Mouse (Mus musculus) left cerebral cortex, postnatal 36 days (tissue): Measurements from ENCODE around the gene Zfp607a. TPM values are rescaled to one million over a fixed set of nuclear protein-coding genes. Genes with fewer than 3 reads are reported as not detected.
"Not testable (repeated sequence)": the region's sequence is repeated elsewhere in the genome, so short reads cannot be mapped to it uniquely, and the experiment has no call there.

Experiments
- DNase-seq, 2 experiments: peaks; one replicate each; pipeline ENCODE4 v3.0.0; 2021 to 2022; ENCODE audit warnings: low spot score in 2 of 2, mixed read lengths in 1 of 2
- intact Hi-C: fragments of 180-260 bp; cut with DNase I; formaldehyde crosslinking; loops from one replicate; pipeline ENCODE4 v1.15.1; 2025
- total RNA-seq, 2 experiments: library from RNA; stranded (reverse); gene quantifications; 2 replicates each; pipeline ENCODE4 v1.2.3; 2021

The Zfp607a gene
- total RNA-seq = 1 to 10 TPM; 1.7 to 2.2 TPM

GRCm38 (mm10) chr7:27857227-27857626 lies at the start of gene Zfp607a:
Zfp607a (plus strand) TSS chr7:27857527.
- no peak for DNase-seq
- intact Hi-C loops = no loop called here

- no peak for DNase-seq
- intact Hi-C loops = no loop called here
Measured at GRCm38 (mm10) chr7:27818526-27819110, 38.7 kb upstream of the Zfp607a start.

DNA sequence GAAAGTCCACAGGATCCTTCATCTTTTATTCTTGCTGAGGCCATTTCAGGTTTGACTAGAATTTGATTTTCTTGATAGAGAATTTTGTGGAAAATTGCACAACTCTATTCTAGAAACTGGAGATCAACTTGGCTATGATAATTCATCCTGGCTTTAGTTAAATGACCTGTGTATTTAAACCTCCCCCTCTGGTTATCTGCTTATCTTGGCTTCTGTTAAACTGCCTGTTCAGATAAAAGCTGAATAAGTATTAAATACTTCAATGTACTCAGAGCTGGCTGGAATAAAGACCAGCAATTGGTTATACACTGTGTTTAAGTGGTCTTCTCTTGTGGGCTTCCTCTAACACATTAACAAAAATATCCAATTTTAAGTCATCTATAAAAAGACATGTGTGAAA lies 34.7 kb upstream of the Zfp607a start:
- intact Hi-C loops = no loop called here
- DNase-seq = no peak

DNA sequence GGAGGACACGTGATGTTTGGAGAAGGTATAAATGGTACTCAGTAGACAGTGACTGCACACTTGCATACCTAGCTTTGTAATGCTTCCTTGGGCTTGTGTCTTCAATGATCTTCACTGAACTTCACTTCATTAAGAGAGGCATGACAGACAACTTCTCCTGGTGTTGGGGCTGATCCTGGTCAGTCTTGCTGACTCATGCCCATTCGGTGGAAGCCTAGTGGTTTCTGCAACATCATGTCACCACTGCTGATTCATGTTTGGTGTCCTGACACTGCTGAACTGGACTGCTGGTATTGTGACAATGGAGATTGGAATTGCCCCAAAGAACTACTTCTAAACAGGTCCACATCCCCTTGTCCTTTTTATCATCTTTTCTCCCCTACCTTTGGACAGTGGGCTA lies 23.2 kb upstream of the Zfp607a start:
- DNase-seq = no peak
- intact Hi-C loops = no loop called here

- intact Hi-C loops = no loop called here
- DNase-seq = no peak
Measured at GRCm38 (mm10) chr7:27837896-27838295, 19.4 kb upstream of the Zfp607a start.

GRCm38 (mm10) chr7:27838323-27839249 lies 18.7 kb upstream of the Zfp607a start, which contains the start of gene Zfp59:
Zfp59 (plus strand) TSS chr7:27838607.
- DNase-seq = peak; percentile 88 to 91
- intact Hi-C loops = no loop called here

GRCm38 (mm10) chr7:27839596-27839995 lies 17.7 kb upstream of the Zfp607a start:
- intact Hi-C loops = no loop called here
- no peak for DNase-seq

GRCm38 (mm10) chr7:27840104-27840503 lies 17.2 kb upstream of the Zfp607a start:
- DNase-seq = no peak
- intact Hi-C loops = no loop called here

DNA sequence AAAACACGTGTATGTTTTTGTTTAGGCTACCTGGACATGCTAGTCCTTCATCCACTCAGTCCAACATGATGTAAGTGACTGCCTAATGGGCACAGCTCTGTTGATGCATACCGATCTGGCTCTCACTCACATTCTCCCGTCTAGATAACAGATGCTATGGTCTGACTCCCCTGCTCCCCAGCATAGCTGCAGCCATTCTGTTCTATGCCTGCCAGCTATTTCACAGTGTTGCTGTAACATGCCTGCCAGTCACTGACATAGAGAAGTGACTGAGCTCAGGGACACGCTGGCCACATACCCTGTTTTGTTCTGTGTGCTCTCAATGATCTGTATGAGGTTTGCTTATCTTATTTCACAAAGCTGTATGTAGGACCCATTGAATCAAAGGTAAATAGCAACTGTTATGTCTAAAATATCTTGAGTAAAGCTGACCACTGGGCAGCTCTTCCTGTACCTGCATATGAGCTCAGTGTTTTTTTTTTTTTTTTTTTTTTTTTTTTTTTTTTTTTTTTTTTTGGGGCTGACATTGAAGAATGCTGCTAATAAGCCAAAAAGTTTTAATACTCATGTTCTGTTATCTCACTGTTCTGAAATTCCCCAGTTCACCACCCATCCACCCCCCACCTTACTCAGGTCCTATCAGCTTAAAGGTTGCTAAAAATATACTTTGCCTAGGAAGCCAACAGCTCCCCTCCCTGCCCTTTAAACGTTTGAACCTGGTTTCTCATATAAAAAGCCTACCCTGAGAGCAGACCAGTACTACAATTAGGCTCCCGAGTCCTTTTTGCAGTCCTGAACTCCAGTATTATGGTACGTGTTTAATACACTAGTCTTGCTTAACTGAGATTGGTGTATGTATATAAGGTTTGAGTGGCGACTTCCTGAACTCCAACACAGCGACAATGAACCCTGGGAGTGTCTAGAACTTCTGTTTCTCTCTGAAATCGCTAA lies 2.2 kb downstream of the Zfp607a start:
- intact Hi-C loops = no loop called here
- DNase-seq = no peak

DNA sequence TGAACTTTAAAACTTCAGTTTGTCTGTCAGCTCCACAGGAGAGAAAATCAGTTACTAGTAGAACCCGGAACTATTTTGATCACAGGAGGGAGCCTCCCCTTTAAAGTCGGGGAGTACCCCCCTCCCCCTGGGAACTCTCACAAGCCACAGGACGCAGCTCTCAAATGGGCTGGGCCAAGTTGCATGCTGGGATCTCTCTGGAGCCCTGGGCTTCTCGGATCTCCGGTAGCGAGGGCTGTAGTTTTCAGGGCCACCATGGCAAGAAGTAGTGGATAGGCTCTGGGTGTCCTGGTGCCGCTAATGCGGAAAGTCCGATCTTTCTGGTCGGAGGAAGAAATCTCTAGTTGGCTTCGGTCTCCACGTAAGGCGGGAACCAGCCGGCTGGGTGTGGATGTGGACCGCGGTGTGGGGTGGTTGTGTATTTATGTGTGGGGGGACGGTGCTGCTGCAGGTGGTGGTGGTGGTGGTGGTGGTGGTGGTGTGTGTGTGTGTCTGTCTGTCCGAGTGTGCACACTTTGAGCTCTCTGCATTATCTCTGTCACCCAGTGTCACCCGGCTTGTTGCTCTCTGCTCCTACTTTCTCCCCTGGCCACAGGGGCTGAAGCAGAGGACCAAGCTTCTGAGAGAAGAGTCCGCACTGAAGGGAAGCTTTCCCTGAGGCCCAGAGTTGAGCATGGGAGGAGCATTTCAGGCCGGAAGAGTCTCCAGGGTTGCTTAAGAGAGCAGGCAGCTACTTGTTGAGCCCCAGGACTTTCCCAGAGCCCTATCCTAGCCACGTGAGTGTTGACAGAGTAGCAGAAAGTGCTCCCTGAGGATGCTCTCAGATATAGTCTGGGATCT lies 3.3 kb downstream of the Zfp607a start:
- intact Hi-C loops = no loop called here

DNA sequence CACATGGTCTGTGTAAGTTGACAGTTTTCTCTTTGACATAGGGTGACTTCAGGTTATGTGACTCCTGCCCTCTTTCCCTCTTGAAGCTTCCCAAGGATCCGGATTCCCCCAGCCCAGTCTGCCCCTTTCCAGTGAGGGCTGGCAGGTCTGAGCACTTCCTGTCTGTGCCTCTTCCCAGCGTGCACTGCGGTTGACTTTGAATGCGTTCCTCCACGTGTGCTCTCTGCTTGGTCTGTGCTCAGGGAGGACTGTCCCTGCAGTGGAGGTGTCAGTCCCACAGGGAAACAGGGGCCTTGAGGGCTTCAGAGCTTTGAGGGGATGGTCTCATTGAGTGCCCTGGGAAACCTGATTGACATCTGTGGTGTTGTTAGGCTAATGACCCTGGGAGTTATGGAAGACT lies 5.3 kb downstream of the Zfp607a start:
- DNase-seq, intact Hi-C loops: not testable (repeated sequence)

More for the DNA sequence above, 3.3 kb downstream of the Zfp607a start:
- DNase-seq = peak; percentile 29 to 41

- intact Hi-C loops = no loop called here
- no peak for DNase-seq
Measured at GRCm38 (mm10) chr7:27881721-27882120, 24.4 kb downstream of the Zfp607a start.

DNA sequence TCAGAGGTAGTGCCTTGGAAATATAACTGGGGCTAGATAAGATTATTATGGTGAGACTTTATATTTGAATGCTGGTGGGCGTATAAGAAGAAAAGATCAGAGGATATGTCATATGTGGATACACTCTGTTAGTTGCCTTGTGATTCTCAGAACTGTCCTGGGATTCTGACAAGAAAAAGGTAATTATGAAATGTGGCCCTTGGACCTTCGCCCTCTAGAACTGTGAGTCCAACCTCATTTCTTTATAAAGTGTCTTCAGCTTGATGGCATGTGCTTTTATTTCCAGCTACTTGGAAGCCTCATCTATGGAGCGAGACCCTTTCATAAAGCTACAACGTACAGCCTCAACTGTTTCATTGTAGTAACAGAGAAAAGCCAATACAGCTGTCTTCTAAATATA lies 43.3 kb downstream of the Zfp607a start:
- intact Hi-C loops = no loop called here
- no peak for DNase-seq

DNA sequence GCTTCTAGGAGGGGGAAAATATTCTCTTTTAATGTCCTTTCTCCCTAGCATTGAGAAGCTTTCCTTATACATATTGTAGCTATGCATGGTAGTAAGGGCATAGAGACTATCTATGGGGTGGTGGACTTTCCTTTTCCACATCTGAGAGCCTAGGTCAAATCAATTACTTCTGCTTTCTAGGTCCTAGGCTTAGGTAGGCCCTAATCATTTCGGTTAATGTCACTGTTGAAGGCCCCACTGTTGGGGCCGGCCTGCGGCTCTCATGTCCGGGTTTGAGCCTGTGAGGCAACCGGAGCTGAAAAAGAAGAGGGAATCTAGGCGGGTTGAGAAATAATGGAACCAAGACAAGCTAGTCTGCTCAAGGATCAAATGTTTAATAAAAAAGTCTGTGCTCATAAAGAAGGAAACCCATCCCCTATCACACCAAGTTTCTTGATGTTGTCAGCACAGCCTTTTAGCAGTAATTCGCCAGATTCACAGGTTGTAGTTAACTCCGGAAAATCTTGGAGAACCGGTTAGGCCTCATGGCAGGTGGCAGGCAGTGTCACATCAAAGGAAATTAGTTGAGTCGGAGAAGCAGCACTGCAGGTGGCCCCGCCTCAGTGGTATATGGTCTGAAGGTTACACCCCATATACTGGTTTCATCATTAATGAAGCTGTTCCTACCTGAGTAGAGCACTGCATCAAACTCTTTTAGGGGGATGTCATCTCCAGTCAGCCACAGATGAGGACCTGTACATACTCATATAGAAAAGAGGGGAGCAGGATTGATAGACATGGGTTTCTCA lies 47.9 kb downstream of the Zfp607a start:
- no peak for DNase-seq
- intact Hi-C loops = no loop called here

GRCm38 (mm10) chr7:27910952-27911351 lies 53.6 kb downstream of the Zfp607a start:
- DNase-seq, intact Hi-C loops: not testable (repeated sequence)

GRCm38 (mm10) chr7:27927041-27927440 lies 69.7 kb downstream of the Zfp607a start:
- DNase-seq, intact Hi-C loops: not testable (repeated sequence)

- peak; percentile 66 to 68 for DNase-seq
- intact Hi-C loops = no loop called here
Measured at GRCm38 (mm10) chr7:27928818-27929695, 71.7 kb downstream of the Zfp607a start, which contains the start of gene Zfp974. Zfp974 (minus strand) TSS chr7:27929460.
